Mouse (Mus musculus): ENCODE data around the gene Cnn2.
"Not testable (repeated sequence)": the region's sequence is repeated elsewhere in the genome, so short reads cannot be mapped to it uniquely, and the experiment has no call there.

The Cnn2 gene

DNA sequence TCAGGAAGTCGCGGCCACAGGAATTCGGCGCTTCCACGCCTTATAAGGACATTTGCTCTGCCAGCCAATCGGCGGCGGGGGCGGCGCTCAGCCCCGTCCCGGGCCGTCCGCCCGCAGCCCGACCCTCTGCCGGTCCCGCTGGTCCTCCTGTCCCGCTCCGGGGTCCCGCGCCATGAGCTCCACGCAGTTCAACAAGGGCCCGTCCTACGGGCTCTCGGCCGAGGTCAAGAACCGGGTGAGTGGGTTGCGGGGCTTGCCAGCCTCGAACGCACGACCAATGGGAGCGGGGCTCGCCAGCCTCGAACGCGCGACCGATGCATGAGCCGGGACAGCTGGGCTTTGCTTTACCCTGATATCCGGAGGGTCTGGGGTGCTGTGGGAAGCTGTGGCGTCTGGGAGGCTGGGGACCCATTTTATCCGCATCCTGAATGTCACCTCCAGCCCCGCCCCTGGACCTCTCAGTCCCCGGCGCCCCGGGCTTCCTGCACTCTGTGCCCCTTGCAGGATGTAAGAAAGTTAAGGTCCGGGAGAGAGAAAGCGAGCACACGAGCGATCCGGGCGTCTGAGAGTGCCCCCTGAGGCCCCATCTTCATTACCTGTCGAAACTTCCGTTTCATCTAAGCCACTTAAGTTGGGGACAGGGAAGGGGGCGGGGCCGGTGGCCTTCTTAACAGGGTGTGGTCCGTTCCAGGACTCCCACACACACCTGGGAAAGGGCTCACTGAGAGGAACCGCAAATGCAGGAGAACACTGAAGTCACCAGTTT is at the start of gene Cnn2:
Gene Cnn2, plus strand, starts transcription at position 79 of the 766 bp plus-strand sequence.
- no peak for DNase-seq (ENCODE audit: low read depth, low spot score)

- no peak for DNase-seq (ENCODE audit: low read depth, low spot score)
Measured at GRCm38 (mm10) chr10:79940749-79941148, 47.6 kb upstream of the Cnn2 start.

DNA sequence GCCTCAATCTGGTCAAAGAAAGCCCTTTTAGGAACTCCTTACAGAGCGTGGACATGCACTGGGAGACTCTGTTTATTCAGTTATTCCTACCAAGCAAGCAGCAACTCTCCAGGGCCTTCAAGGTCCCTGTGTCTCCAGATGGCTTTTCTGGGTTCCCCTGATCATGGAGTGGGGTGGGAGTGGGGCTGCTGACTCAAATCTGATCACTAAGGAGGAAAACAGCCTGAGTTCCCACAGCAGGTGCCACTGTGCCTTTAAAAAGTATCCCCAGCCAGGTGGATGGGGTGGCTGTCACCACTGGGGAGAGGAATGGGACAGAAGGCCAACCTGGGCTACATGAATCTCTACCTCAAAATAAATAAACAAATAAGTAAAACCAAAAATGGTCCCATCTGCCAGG is 45.4 kb upstream of the Cnn2 start:
- no peak for DNase-seq (ENCODE audit: low read depth, low spot score)

- DNase-seq (ENCODE audit: low read depth, low spot score) = no peak
Measured at GRCm38 (mm10) chr10:79943471-79943901, 44.9 kb upstream of the Cnn2 start.

- no peak for DNase-seq (ENCODE audit: low read depth, low spot score)
Measured at GRCm38 (mm10) chr10:79945507-79946234, 42.7 kb upstream of the Cnn2 start.

- DNase-seq (ENCODE audit: low read depth, low spot score) = no peak
Measured at GRCm38 (mm10) chr10:79946752-79947322, 41.5 kb upstream of the Cnn2 start.

- no peak for DNase-seq (ENCODE audit: low read depth, low spot score)
Measured at GRCm38 (mm10) chr10:79947502-79947901, 40.9 kb upstream of the Cnn2 start.

GRCm38 (mm10) chr10:79949873-79950272 is 38.5 kb upstream of the Cnn2 start:
- DNase-seq (ENCODE audit: low read depth, low spot score) = no peak

DNA sequence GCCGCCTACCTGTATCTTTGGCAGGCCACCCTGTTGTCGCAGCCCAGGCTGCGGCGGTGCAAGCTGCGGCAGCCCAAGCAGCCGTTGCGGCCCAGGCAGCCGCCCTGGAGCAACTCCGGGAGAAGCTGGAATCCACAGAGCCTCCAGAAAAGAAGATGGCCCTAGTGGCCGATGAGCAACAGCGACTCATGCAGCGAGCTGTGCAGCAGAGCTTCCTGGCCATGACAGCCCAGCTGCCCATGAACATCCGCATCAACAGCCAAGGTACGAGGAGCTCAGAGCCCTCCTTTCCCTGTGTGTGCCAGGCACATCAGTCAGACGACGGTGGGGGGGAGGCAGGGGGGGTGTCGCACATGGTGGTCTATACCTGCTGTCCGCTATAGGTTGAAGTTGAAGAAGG is 37.7 kb upstream of the Cnn2 start:
- no peak for DNase-seq (ENCODE audit: low read depth, low spot score)

DNA sequence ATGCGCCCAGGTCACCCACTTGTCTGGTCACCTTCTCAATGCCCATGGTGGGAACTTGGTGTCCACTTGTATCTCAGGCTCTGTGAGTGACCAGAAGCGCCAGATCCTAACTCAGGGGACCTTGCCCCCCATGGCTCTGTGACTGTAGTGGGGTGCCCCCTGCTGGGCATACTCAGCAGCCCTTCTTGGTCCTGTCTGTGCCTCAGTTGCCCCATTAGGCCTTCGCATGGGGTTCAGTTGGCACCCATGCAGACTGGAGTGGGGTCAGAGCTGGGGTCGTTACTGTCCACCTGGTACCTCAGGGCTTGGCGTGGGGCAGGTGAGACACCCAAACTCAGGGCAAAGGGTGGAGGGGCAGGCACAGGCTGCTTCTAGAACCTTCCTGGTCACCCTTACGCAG is 34.4 kb upstream of the Cnn2 start:
- no peak for DNase-seq (ENCODE audit: low read depth, low spot score)

DNA sequence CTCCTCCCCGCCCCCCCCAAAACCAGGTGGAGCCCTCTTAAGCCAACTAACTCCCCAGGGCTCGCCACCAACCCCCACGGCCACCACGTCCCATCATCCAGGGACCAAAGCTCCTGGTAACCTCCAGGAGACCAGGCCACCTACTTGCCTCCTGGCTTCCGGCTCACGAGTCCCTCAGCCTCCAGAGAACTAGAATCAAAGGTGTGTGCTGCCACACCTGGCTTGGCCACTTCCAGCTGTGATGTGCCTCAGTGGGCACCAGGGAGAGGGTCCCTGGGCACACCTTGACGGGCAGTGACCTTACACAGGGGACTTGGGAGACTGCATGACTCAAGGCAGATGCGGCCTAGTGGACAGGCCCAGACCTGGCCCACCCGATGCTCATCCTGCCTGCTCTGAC is 32.7 kb upstream of the Cnn2 start:
- DNase-seq (ENCODE audit: low read depth, low spot score) = no peak

GRCm38 (mm10) chr10:79956643-79957154 is 31.7 kb upstream of the Cnn2 start:
- DNase-seq (ENCODE audit: low read depth, low spot score) = no peak

DNA sequence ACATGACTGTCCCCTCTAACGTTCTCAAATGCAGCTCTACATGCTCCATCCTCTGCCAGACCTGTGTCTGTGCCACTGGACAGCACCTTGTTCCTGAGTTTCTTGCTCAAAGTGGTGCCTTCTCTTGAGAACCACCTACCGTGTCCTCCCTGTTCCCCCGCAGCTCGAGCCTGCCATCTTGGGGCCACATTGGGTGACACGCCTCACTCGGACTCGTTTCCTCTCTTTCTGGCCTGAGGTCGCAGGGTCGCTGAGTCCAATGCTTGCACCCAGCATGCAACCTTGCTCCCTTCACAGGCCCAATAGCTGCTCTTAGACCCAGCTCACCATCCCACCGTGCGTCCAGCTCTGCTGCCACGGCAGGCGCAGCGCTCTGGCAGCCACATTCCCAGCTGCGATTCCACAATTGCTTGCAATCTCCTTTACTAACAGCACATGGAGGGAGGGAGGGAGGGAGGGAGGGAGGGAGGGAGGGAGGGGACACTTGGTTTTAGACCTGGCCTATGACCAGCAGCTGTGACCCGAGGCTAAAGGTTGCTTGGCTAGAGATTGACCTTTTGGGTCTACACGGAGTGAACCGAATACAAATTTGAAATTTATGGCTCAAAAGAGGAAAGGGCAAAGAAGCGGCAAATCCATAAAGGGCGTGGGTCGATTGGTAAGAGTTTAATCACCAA is 30.1 kb upstream of the Cnn2 start:
- peak; percentile 87 for DNase-seq (ENCODE audit: low read depth, low spot score)

DNA sequence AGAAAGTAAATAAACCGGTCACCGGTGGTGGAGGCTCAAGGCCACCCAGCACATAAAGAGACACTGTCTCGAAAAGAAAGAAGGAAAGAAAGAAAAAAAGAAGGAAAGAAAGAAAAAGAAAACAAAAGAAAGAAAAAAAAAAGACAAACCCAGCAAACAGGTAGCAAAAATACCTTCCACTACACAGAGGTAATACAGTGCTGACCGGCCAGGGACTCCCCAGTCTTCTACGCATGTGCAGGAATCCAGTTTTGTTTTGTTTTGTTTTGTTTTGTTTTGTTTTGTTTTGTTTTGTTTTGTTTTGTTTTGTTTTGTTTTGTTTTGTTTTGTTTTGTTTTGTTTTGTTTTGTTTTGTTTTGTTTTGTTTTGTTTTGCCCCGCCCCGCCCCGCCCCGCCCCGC is 29.0 kb upstream of the Cnn2 start:
- not testable (repeated sequence) for DNase-seq (ENCODE audit: low read depth, low spot score)

DNA sequence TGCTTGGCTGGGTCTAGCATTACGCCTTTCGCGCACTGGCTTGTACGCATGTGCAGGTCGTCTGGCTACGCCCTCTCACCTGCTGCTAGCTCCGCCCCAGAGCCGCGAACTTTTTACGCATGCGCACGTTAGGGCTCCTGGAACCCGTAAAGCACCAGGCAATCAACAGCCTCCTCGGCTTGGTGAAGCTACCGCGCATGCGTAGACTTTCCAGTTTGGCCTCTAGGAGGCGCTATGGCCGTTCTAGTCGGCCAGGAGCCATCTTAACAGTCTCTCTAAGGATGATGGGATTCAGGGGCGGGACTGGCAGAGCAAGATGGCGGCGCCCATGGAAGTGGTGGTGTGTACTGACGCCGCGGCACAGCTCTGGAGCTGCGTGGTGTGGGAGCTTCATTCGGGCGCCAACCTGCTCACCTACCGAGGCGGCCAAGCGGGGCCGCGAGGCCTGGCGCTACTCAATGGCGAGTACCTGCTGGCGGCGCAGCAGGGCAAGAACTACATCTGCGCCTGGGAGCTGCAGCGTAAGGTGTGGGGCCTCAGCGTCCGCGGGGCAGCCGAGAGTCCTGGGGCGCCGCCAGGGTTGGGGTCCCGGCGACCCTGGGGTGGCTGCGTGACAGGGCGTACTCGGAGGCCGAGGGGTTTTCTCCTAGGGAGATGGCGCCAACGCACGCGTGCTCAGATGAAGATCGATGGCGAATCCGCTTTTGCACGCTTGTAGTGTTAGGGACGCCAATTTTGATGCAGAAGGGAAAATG is 28.4 kb upstream of the Cnn2 start, which contains the start of gene Wdr18:
Gene Wdr18, plus strand, starts transcription at position 306 of the 755 bp plus-strand sequence.
- DNase-seq (ENCODE audit: low read depth, low spot score) = peak; percentile 100

DNA sequence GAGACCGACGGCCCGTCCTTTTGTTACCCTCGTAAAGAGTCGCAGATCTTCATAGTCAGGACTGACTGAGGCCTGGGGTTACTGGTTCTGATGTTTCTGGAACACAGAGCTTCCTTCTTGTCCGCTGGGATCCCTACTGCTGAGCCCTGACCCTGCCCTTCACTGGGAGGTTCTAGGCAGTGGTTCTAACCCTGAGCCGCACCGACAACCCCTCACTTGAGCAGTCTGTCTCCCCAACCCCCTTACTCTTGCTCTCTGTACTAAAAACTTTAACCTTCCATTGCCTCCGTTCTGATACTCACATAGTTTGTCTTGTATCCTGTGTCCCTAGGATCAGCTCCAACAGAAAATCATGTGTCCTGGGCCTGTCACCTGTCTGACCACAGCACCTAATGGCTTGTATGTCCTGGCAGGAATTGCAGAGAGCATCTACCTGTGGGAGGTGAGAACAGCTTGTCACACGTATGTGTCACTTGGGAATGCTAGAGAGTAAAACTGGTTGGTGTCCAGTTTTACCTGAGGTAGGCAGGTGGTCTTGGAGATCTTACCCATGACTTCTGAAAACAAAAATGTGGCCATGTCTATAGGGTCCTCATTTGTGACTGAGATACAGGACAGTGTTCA is 27.6 kb upstream of the Cnn2 start:
- DNase-seq (ENCODE audit: low read depth, low spot score) = no peak

GRCm38 (mm10) chr10:79964727-79965126 is 23.7 kb upstream of the Cnn2 start:
- no peak for DNase-seq (ENCODE audit: low read depth, low spot score)

GRCm38 (mm10) chr10:79965325-79965724 is 23.1 kb upstream of the Cnn2 start:
- no peak for DNase-seq (ENCODE audit: low read depth, low spot score)

- DNase-seq (ENCODE audit: low read depth, low spot score) = no peak
Measured at GRCm38 (mm10) chr10:79966886-79967400, 21.4 kb upstream of the Cnn2 start.

GRCm38 (mm10) chr10:79968181-79968580 is 20.2 kb upstream of the Cnn2 start:
- no peak for DNase-seq (ENCODE audit: low read depth, low spot score)

All from ES-CJ7 (cell line).